Mouse (Mus musculus): Measurements from ENCODE around the gene Gm37240.

The Gm37240 gene

GRCm38 (mm10) chr3:84775067-84775423 lies 1112.3 kb downstream of the Gm37240 start:
- DNase-seq (ENCODE audit: low read depth, low spot score): no peak

GRCm38 (mm10) chr3:84774246-84775066 lies 1112.9 kb downstream of the Gm37240 start:
- no peak for DNase-seq (ENCODE audit: low read depth, low spot score)

DNA sequence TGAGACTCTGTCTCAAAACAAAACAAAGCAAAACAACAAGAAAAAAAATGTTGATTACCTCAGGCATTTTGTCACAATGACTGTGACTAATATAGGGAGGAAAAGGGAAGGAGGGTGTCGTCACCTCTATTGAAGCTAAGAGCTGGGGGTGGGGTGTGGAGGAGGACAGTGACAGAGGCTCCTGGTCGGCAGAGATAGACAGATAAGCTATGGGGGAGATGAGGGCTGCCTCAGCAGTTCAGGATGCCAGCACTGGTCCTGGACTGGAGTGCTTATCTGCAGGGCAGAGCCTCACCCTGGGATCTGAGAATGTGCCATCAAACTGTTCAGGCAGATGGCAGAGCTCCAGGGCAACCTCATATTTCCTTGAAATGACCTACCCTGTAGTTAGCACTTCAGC lies 1115.3 kb downstream of the Gm37240 start:
- no peak for DNase-seq (ENCODE audit: low read depth, low spot score)

GRCm38 (mm10) chr3:84770518-84770917 lies 1116.8 kb downstream of the Gm37240 start:
- DNase-seq (ENCODE audit: low read depth, low spot score): no peak

- DNase-seq (ENCODE audit: low read depth, low spot score): no peak
These were observed 1117.9 kb downstream of the Gm37240 start for GRCm38 (mm10) chr3:84769411-84769810.

DNA sequence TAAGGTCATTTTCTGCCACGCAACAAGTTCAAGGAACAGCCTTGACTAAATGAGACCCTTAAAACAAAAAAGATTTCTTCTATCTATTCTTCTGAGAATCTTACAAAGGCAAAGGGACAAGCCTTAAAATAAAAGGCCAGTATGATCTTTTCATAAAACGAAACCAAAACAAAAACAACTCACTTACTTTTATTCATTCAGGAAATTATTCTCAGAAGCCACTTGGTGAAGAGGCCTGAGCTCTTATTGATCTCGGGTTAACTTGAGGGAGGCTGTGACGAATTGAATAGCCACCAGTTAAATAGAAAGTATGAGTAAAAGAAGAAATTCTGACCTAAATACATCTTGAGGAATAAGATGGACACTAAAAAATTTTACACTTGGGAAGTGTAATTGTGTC lies 1118.4 kb downstream of the Gm37240 start:
- no peak for DNase-seq (ENCODE audit: low read depth, low spot score)

GRCm38 (mm10) chr3:84753816-84754215 lies 1133.5 kb downstream of the Gm37240 start:
- no peak for DNase-seq (ENCODE audit: low read depth, low spot score)

DNA sequence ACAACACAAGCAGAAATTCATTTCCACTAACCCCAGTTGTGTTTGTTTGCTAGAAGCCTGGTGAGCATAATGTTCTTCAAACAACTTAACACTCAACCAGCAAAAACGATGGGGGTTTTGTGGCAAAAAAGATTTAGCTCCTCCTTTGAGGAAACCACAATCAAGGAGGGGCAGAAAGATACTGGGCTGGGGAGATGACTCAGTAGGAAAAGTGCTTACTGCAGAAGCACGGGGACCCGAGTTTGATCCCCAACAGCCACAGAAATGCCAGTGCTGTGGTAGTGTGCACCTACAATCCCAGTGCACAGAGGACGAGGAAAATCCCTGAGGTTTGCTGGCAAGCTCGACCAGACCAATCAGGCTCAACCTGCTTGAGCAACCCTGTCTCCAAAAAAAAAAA lies 1138.1 kb downstream of the Gm37240 start:
- DNase-seq (ENCODE audit: low read depth, low spot score): peak; percentile 54

DNA sequence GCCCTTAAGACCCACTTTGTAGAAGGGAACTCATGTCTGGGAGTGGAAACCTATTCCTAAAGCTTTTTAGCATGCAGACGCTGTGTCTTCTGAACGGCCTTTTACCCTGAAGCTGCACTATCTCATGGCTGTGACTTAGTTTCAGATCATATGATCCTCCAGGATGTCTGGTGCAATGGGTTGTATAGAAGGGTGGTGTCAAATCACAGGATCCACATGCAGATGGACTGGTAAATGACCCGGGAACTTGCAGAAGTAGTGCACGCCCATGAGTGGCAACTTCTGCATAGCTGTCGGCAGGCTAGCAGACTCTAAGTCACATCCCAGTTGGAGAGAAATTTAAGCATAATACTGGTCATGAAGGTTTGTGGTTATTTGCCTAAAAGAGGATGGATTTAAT lies 1139.2 kb downstream of the Gm37240 start:
- DNase-seq (ENCODE audit: low read depth, low spot score): no peak

- peak; percentile 49 for DNase-seq (ENCODE audit: low read depth, low spot score)
These were observed 1141.7 kb downstream of the Gm37240 start for GRCm38 (mm10) chr3:84745537-84746189.

- no peak for DNase-seq (ENCODE audit: low read depth, low spot score)
These were observed 1142.6 kb downstream of the Gm37240 start for GRCm38 (mm10) chr3:84744707-84745106.

DNA sequence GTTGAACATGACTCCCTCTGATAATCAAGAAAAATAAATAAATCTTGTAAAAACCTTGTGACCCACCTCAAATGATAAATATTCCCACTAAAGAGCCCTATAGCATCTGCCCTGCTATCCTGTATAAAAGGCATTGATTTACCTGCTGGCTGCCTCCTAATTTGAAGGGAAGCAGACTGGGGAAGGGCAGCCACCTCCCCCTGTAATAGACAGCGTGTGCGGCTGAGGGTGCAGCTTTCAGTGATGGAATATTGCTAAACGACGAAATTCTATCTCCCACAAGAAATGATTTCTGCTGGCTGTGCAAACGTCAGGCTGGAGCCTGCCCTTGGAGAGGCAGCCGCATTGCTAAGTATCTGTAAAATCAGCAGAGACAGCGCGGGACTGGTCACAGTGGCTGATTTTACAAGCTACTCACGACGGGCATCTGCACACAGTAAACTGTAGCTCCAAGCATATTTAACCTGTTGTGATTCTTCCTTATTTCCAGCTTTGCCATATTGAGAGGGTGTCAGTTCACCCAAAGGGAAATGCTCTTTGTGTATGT lies 1147.2 kb downstream of the Gm37240 start:
- no peak for DNase-seq (ENCODE audit: low read depth, low spot score)

DNA sequence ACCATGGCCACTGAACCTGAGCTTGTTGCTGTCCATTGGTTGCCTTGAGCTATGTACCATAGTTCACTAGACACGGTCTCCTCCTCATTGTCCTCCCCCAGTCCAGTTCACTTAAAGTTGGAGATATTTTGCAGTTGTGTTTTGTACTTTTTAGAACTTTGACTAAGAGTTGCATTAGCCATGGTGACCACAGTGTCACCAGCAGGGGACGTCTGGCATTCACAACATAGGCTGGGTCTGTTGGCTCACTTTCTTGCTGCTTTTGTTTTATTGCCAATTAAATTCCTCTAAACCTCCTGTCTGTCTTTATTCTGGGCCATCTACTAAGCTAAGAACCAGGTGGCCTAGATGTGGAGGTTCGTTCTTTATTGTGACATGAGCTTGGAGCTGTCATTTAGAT lies 1150.2 kb downstream of the Gm37240 start:
- DNase-seq (ENCODE audit: low read depth, low spot score): no peak

DNA sequence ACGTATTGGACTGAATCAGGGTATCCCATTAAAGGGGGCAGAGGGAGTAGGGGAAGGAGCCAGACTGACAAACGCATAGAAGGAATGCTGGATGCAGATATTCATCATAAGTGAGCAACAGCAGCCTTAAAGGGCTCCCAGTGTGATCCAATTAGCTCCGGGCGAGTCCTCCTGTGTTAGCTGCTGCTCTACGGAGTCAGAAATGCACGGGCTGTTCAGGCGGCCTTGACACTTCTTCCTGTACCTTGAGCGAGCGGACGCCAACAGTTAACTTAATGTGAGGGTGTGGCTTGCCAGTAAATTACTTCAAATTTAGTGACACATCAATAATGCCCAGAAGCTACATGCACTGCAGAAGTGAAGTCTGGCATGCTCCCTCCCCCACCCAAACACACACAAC lies 1151.6 kb downstream of the Gm37240 start:
- DNase-seq (ENCODE audit: low read depth, low spot score): no peak

DNA sequence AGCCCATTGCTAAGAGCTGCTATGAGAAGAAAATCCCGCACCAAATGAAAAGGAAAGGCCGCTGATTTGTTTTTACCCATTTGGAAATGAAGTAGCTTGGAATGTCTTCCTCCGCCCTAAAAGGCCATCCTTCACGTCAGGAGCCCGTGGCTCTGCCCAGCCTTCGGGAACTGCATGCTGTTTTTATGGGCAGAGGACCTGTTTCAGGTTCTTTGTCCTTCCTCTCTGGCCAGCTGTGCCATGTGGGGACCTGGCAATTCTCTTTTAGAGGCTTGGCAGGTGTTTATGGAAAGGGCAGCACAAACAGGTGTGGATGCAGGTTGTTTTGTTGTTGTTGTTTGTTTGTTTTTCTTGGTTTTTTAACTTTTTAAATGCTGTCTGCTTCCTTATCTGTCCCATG lies 1154.8 kb downstream of the Gm37240 start:
- no peak for DNase-seq (ENCODE audit: low read depth, low spot score)

DNA sequence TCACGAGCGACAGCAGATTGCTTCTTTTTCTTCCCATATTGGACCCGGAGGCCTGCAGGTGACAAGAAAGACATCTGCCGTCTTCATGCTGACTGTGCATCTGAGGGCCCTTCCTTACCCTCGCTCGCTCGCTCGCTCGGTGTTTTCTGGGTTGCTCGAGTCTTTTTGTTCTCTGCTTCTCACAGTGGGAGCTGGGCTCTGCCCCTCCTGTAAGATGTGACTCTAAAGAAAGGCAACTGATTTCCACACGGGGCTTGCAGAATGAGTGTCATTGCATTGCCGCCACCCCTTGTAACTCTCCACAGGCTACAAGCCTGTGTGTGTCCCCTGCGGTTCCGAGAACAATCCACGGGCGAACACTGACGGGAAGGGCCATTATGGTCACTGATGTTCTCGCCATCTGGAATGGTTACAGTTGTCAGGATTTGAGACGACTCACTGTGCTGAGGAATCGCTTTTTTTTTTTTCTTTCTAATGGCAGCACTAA lies 1155.3 kb downstream of the Gm37240 start:
- no peak for DNase-seq (ENCODE audit: low read depth, low spot score)

- DNase-seq (ENCODE audit: low read depth, low spot score): no peak
These were observed 1155.8 kb downstream of the Gm37240 start for GRCm38 (mm10) chr3:84731403-84732015.

- DNase-seq (ENCODE audit: low read depth, low spot score): peak; percentile 18
These were observed 1156.3 kb downstream of the Gm37240 start for GRCm38 (mm10) chr3:84731003-84731402.

DNA sequence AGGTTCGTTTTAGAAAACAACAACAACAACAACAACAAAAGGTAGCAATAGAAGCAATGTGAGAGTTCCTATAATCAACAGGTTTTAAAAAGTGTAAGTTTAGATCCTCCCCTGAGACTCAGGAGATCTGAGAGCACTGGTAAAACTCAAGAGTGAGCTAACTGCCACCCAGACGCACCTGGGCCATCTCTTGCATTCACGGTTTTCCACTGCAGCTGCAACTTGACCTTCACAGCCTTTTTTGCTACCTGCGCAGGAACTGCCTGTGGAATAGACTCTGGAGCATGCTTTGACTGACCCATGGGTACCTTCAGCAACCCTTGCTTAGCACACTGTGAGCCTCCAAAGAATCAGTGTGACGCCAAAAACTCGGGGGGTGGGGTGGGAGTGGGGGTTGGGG lies 1157.5 kb downstream of the Gm37240 start:
- no peak for DNase-seq (ENCODE audit: low read depth, low spot score)

GRCm38 (mm10) chr3:84723996-84724395 lies 1163.3 kb downstream of the Gm37240 start:
- no peak for DNase-seq (ENCODE audit: low read depth, low spot score)

GRCm38 (mm10) chr3:84722680-84723079 lies 1164.6 kb downstream of the Gm37240 start:
- no peak for DNase-seq (ENCODE audit: low read depth, low spot score)

DNA sequence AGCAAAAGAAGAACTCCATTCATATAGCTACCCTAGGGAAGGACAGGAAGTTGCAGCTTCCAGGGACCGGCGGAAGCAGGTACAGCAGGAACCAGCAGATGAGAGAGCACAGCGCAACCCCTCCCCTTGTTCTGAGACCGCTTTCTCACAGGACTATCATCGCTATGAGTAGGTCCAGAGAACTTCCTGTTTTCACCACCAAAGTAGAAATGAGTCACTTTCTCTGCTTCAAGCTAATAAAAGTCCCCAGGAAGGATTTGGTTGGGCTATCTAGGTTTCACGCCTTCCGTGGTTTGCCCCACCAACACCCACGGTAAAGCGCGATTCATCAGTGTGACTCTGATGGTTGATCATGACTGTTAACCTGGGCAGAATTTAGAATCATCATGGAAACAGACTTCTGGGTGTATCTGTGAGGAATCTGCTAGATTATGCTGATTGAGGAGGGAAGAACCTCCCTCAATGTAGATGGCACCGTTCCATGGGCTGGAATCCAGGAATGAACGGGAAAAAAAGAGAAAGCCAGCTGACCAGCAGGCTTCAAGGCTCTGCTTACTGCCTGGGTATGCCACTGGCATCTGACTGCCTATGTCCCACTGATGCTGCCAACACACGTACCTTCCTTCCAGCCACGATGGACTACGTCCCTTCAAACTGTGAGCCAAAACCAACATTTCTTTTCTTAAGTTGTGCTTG lies 1172.1 kb downstream of the Gm37240 start:
- peak; percentile 30 for DNase-seq (ENCODE audit: low read depth, low spot score)
